Mouse (Mus musculus): ENCODE results near the gene Cacna1a. TPM values are rescaled to one million over a fixed set of nuclear protein-coding genes. Genes with fewer than 3 reads are reported as not detected.
A peak's percentile ranks its signal among the peaks of the same experiment; 100 is the strongest.

Gene Cacna1a
- polyA plus RNA-seq, 1 experiment from 2014 or later: 0.74 TPM

- no peak overlapping the region for H3K4me3 ChIP-seq (replicated peaks)
- H3K9me3 ChIP-seq (replicated peaks): no peaks in the 10 kb centered on the region
- H3K36me3 ChIP-seq: no peaks in the 10 kb centered on the region
- no peak overlapping the region for H3K9ac ChIP-seq
- no peak overlapping the region for H3K27ac ChIP-seq
- H3K27me3 ChIP-seq: peaks cover 35% of the 10 kb centered on the region
- ATAC-seq (ENCODE audit: low read depth) (no peak), DNase-seq (no peak)
- no peak overlapping the region for H3K4me2 ChIP-seq
- no peaks in the 10 kb centered on the region for H3K4me1 ChIP-seq (replicated peaks)
- 54% methylated on average over 4 of the region's 4 CpGs for WGBS (ENCODE audit: insufficient replicate concordance)
Observed at GRCm38 (mm10) chr8:84552457-84552856, 164.2 kb downstream of the Cacna1a start.

- Histone ChIP-seq H3K4me1 (replicated peaks) (no peaks in the 10 kb centered on the region), H3K27ac (no peak overlapping the region), H3K36me3 (no peaks in the 10 kb centered on the region), H3K9ac (no peak overlapping the region), H3K4me3 (replicated peaks) (no peak overlapping the region), H3K9me3 (replicated peaks) (no peaks in the 10 kb centered on the region), H3K4me2 (no peak overlapping the region), H3K27me3 (peaks cover 42% of the 10 kb centered on the region)
- DNase-seq (no peak), ATAC-seq (ENCODE audit: low read depth) (no peak)
- 59% methylated on average over 8 of the region's 8 CpGs for WGBS (ENCODE audit: insufficient replicate concordance)
Observed at GRCm38 (mm10) chr8:84553106-84553505, 164.9 kb downstream of the Cacna1a start.

GRCm38 (mm10) chr8:84553617-84554016, 165.4 kb downstream of the Cacna1a start:
- H3K27me3 ChIP-seq: peaks cover 47% of the 10 kb centered on the region
- no peaks in the 10 kb centered on the region for H3K9me3 ChIP-seq (replicated peaks)
- H3K27ac ChIP-seq: no peak overlapping the region
- no peak overlapping the region for H3K4me3 ChIP-seq (replicated peaks)
- no peak overlapping the region for H3K4me2 ChIP-seq
- DNase-seq: no peak
- H3K9ac ChIP-seq: no peak overlapping the region
- H3K4me1 ChIP-seq (replicated peaks): no peaks in the 10 kb centered on the region
- 44% methylated on average over 4 of the region's 4 CpGs for WGBS (ENCODE audit: insufficient replicate concordance)
- no peak for ATAC-seq (ENCODE audit: low read depth)
- H3K36me3 ChIP-seq: no peaks in the 10 kb centered on the region

GRCm38 (mm10) chr8:84554301-84555027, 166.2 kb downstream of the Cacna1a start:
- no peak overlapping the region for H3K4me3 ChIP-seq (replicated peaks)
- H3K9me3 ChIP-seq (replicated peaks): no peaks in the 10 kb centered on the region
- H3K4me2 ChIP-seq: no peak overlapping the region
- no peaks in the 10 kb centered on the region for H3K36me3 ChIP-seq
- 0 out of 2 replicates have a peak, but pooled peaks cover 4% of the 10 kb centered on the region for H3K4me1 ChIP-seq (replicated peaks)
- H3K27ac ChIP-seq: no peak overlapping the region
- peak; percentile 20 for DNase-seq
- H3K9ac ChIP-seq: no peak overlapping the region
- 37% methylated on average over 14 of the region's 14 CpGs for WGBS (ENCODE audit: insufficient replicate concordance)
- ATAC-seq (ENCODE audit: low read depth): no peak
- peaks cover 55% of the 10 kb centered on the region for H3K27me3 ChIP-seq

- Histone ChIP-seq H3K4me1 (replicated peaks) (0 out of 2 replicates have a peak, but pooled peaks cover 4% of the 10 kb centered on the region), H3K27ac (no peak overlapping the region), H3K4me2 (no peak overlapping the region), H3K9me3 (replicated peaks) (no peaks in the 10 kb centered on the region), H3K27me3 (peaks cover 63% of the 10 kb centered on the region), H3K4me3 (replicated peaks) (no peak overlapping the region), H3K9ac (no peak overlapping the region), H3K36me3 (no peaks in the 10 kb centered on the region)
- WGBS (ENCODE audit: insufficient replicate concordance): 46% methylated on average over 7 of the region's 7 CpGs
- DNase-seq (no peak), ATAC-seq (ENCODE audit: low read depth) (no peak)
Observed at GRCm38 (mm10) chr8:84555269-84555668, 167.0 kb downstream of the Cacna1a start.

GRCm38 (mm10) chr8:84557936-84558335, 169.7 kb downstream of the Cacna1a start:
- H3K4me2 ChIP-seq: no peak overlapping the region
- peaks cover 80% of the 10 kb centered on the region for H3K27me3 ChIP-seq
- no peaks in the 10 kb centered on the region for H3K36me3 ChIP-seq
- no peak overlapping the region for H3K9ac ChIP-seq
- H3K4me1 ChIP-seq (replicated peaks): peaks cover 17% of the 10 kb centered on the region
- H3K27ac ChIP-seq: no peak overlapping the region
- DNase-seq: no peak
- no peak overlapping the region for H3K4me3 ChIP-seq (replicated peaks)
- 55% methylated on average over 4 of the region's 4 CpGs for WGBS (ENCODE audit: insufficient replicate concordance)
- no peaks in the 10 kb centered on the region for H3K9me3 ChIP-seq (replicated peaks)
- no peak for ATAC-seq (ENCODE audit: low read depth)

- 2% methylated on average over 83 of the region's 84 CpGs for WGBS (ENCODE audit: insufficient replicate concordance)
- H3K36me3 ChIP-seq: no peaks in the 10 kb centered on the region
- H3K27ac ChIP-seq: no peak overlapping the region
- peaks cover 17% of the 10 kb centered on the region for H3K4me1 ChIP-seq (replicated peaks)
- H3K9ac ChIP-seq: no peak overlapping the region
- ATAC-seq (ENCODE audit: low read depth): no peak
- peak overlapping the region; percentile 55 for H3K4me2 ChIP-seq
- no peaks in the 10 kb centered on the region for H3K9me3 ChIP-seq (replicated peaks)
- no peak for DNase-seq
- H3K4me3 ChIP-seq (replicated peaks): peak overlapping the region; percentile 39
- H3K27me3 ChIP-seq: peaks cover 83% of the 10 kb centered on the region
Observed at GRCm38 (mm10) chr8:84559121-84559604, 170.9 kb downstream of the Cacna1a start.

GRCm38 (mm10) chr8:84561698-84562097, 173.5 kb downstream of the Cacna1a start:
- no peak overlapping the region for H3K27ac ChIP-seq
- H3K4me2 ChIP-seq: no peak overlapping the region
- H3K36me3 ChIP-seq: no peaks in the 10 kb centered on the region
- no peaks in the 10 kb centered on the region for H3K9me3 ChIP-seq (replicated peaks)
- DNase-seq (no peak), ATAC-seq (ENCODE audit: low read depth) (peak; percentile 70; the same call in 1 of the 2 replicates)
- H3K9ac ChIP-seq: no peak overlapping the region
- H3K4me1 ChIP-seq (replicated peaks): peaks cover 20% of the 10 kb centered on the region
- no peak overlapping the region for H3K4me3 ChIP-seq (replicated peaks)
- peaks cover 76% of the 10 kb centered on the region for H3K27me3 ChIP-seq
- 20% methylated on average over 4 of the region's 4 CpGs for WGBS (ENCODE audit: insufficient replicate concordance)

- Histone ChIP-seq H3K9ac (no peak overlapping the region), H3K9me3 (replicated peaks) (no peaks in the 10 kb centered on the region), H3K27ac (no peak overlapping the region), H3K36me3 (no peaks in the 10 kb centered on the region), H3K4me1 (replicated peaks) (peaks cover 28% of the 10 kb centered on the region), H3K4me3 (replicated peaks) (no peak overlapping the region), H3K27me3 (peaks cover 58% of the 10 kb centered on the region), H3K4me2 (no peak overlapping the region)
- 83% methylated on average over 1 of the region's 1 CpGs for WGBS (ENCODE audit: insufficient replicate concordance)
- no peak for DNase-seq
- ATAC-seq (ENCODE audit: low read depth): no peak
Observed at GRCm38 (mm10) chr8:84564042-84564441, 175.8 kb downstream of the Cacna1a start.

- WGBS (ENCODE audit: insufficient replicate concordance): 48% methylated on average over 25 of the region's 25 CpGs
- no peak for ATAC-seq (ENCODE audit: low read depth)
Observed at GRCm38 (mm10) chr8:84565577-84566360, 177.5 kb downstream of the Cacna1a start.

GRCm38 (mm10) chr8:84566816-84567413, 178.7 kb downstream of the Cacna1a start:
- Histone ChIP-seq H3K9ac (no peak overlapping the region), H3K4me1 (replicated peaks) (peaks cover 19% of the 10 kb centered on the region), H3K4me2 (no peak overlapping the region), H3K27me3 (peaks cover 40% of the 10 kb centered on the region), H3K4me3 (replicated peaks) (no peak overlapping the region), H3K9me3 (replicated peaks) (no peaks in the 10 kb centered on the region), H3K36me3 (no peaks in the 10 kb centered on the region), H3K27ac (no peak overlapping the region)
- DNase-seq (no peak), ATAC-seq (ENCODE audit: low read depth) (no peak)
- WGBS (ENCODE audit: insufficient replicate concordance): 27% methylated on average over 12 of the region's 12 CpGs

More at GRCm38 (mm10) chr8:84565577-84566360, 177.5 kb downstream of the Cacna1a start:
- DNase-seq: no peak
- H3K9ac ChIP-seq: no peak overlapping the region
- H3K9me3 ChIP-seq (replicated peaks): no peaks in the 10 kb centered on the region
- H3K36me3 ChIP-seq: no peaks in the 10 kb centered on the region
- no peak overlapping the region for H3K4me3 ChIP-seq (replicated peaks)
- peaks cover 52% of the 10 kb centered on the region for H3K27me3 ChIP-seq
- H3K4me2 ChIP-seq: no peak overlapping the region
- no peak overlapping the region for H3K27ac ChIP-seq
- peaks cover 29% of the 10 kb centered on the region for H3K4me1 ChIP-seq (replicated peaks)

All from liver, embryonic 13.5 days (tissue).